Mouse (Mus musculus) lung, postnatal 10 days (tissue): ENCODE results near the gene Mlh3.

Experiments used
- DNase-seq: peaks from one replicate; pipeline ENCODE4 v3.0.0; 2021

The Mlh3 gene

DNA sequence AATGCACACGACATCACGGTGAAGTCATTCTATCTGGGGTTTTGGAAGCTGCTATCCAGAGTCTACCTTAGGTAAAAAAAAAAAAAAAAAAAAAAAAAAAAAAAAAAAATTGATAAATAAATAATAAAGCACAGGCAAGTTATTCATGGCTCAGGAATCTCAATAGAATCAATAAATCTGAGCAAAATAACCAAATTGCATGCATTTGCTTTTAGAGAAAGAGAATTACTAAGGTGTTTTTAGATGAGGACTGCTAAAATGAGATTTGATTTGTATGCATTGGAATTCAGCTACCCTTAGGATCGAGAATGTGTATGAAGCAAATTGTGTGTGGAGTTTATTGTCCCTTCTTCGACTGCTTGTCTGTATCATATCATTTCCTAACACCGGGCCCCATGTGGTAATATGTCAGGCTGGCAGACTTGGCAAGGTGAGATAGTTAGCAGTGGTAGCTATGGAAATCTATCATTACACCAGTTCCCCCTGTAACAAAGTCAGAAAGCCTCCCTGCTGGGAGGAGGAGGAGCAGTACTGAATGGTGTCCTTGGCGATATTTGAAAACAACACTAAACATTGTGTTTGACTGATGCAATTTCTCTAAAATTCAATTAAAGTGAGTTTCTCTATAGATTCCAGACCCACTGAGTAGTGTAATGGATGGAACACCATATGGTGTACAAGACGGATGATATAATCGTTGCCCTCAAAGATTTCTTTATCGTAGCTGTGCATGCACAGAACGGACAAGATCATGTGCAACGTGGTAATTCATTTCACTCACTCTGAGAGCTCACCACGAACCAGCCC, 10.6 kb upstream of the Mlh3 start:
- DNase-seq, result no peak

DNA sequence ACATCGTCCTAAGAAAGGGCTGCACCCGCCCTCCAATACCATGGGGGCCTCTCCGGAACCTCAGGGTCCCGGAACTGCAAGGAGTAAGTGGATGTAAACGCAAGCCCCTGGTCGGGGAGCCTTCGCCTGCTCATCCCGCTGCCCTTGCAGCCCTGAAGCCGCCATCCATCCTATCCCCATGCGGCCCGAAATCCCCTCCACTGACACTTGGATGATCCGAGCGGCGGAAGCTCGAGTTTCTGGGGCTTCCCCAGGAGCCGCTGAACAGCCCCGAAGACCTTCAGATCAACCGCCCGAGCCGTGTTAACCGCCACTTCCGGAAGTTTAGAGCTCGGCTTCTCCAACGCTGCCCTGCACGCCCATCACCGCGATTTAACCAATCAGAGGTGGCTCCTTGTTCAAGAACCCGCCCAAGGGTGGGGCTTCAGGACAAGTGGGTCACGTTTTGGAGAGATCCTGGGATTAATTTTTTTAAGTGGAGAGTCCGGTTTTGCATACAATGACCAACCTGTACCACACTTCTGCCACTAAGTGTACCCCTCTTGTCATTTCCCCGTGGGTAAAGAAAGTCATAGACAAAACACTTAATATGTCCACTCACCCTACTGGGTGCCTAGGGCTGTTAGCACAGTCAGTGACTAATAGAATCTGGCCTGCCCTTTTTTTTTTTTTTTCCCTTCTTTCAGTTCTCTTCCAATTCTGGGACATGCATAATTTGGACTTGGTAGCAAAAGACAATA, 9.9 kb upstream of the Mlh3 start:
- peak; percentile 99 for DNase-seq

DNA sequence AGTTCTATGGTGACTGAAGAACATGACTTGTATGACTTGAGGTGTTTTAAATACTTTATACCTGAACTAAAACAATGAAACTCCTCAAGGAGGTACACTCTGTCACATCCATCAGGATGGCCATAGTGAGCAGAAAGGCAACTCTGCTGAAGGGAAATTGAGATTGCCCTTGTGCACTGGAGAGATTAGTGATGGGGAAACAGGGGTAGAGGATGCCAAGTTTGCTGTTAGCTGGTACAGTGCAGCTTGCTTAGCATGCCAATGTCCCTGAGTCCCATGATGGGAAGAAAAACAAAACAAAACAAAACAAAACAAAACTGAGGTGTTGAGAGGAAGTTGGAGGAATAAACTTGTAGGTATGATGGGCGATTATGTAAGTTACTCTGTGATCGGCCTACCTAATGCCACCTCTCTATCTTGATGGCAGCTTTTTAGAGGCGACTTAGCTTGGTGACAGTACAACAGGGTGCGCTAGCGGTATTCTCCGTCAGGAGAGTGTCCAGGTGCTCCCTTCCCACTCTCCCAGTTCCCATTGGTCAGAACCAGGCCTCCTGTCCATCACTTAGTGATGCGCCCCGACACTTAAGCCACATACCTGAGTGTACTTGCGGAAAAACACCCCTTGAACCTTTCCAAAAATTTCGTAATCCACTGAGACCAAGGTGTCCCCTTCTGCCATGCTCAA, 9.1 kb upstream of the Mlh3 start:
- DNase-seq, result no peak

DNA sequence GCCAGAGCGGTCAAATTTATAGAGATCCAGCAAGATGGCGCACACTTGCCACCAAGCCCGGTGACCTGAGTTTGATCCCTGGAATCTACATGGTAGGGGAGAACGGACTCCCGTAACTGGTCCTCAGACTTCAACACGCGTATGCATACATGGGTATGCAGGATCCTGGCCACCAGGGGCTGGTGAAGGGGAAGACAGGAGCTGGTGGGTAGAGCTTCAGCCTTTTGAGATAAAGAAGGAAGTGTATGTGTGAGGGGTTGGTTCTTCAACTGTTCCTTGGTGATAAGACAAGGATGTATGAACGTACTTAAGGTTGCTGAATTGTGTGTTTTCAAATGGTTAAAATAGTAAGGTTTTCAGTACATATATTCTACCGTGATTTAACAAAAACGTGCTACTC, 8.5 kb upstream of the Mlh3 start:
- DNase-seq, result no peak

DNA sequence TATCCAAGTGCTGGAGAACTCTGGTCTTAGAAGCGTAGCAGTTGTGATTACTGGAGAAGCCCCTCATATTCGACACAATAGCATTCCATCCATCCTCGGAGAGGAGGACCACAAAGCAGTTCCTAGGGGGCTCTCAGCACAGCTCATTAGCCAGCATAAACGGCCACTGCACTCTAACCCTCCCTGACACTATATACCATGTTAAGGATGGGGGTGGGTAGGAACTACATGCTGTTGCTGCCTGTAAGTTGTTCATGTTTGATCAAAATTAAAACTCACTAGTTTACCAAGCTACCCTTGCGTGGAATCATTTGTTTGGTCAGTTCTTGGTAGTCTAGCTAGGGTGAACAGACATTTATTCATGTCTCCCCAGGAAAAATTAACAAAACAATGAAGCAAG, 5.9 kb upstream of the Mlh3 start:
- DNase-seq, result no peak

DNA sequence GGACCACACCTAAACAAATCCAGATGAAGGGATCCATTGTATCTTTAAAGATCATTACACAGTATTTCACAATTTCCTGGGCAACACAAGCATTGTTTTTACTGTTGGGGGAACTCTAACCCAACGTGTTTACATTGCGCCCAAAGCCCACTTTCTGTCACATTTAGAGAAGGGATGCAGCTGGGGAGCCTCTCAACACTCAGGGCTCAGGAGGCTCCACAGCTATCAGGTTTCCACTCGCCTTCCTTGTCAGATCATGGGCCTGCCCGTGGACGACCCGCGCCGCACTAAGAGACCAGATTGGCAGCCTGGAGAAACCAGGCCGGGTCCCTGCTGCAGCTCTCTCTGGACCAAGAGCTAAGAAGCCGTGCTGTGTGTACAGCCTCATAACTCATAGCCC, 3.1 kb upstream of the Mlh3 start:
- no peak for DNase-seq

DNA sequence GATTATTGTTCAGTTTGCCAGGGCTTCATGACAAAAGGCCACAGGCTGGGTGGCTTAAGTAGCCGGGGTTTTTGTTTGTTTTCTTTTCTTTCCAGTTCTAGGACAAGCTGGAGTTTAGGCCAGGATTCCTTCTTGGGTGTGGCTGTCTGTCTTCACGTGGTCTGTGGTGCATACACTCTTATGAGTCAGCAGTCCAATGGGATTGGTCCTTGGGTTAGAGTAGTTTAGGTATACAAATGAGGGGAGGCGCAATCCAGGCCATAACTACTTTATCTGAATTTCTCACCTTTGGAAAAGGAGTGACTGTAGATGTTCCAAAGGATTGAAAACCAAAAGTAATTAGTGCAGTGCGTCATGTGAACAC, 1.4 kb upstream of the Mlh3 start:
- DNase-seq, result no peak

DNA sequence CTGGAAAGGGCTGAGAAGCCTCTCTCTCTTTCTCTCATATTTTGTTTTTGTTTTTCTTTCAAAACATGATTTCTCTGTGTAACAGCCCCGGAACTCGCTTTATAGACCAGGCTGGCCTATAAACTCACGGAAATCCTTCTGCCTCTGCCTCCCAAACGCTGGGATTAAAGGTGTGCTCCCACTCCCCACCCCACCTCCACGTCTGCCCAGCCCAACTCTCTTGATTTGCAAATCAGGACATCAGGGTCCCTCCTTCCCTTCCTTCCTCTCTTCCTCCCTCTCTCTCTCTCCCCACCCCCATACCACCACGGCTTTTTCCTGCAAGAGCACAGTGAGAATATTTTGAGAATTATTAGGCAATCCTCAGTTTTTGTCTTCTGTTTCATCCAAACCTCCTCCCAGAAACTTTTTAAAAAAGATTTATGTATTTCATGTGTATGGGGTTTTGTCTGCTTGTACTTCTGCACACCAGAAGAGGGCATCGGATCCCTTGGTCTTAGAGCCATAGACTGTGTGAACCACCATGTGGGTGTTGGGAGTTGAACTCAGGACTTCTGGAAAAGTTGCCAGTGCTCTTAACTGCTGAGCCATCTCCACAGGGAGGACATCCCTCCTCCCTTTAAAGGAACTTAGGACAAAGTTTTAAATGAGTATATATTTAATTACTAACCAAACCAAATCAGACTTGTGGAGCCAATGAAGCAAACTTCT, 888 bp upstream of the Mlh3 start:
- no peak for DNase-seq

DNA sequence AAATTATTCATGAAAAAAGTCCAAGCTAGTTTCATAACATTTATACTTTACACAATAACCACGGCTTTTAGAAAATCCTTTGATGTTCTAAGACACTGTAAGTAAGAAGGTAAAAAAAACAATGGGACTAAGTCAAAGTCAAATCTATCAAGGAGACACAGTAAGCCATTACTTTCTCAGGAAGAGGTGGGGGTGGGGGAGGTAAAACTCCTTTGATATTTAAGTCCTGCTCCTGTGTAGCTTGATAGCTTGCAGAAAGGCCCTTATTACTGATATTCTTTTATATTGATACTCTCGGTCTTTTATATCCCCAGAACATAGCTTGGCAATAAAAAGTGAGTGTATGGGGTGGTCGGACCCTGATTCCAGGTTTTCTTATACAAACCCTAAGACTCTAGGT, 578 bp downstream of the Mlh3 start:
- DNase-seq, result no peak

DNA sequence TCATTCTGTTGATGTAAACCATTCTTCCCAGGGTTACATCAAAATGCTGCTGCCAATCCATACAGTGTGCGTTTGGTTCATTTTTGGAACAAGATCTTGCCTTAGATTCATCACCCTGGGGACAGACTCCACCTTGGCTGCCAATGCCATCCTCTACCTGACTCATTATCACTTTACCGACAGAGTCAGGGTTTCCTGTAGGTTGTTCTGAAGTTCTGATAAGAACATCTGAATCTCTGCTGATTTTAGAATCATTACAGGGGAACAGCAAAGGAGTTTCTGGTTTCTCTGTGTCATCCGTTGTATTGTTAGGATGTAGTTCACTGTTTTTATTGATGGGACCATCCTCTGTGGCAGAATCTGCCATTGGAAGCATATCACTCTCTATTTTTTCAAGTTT, 4.2 kb downstream of the Mlh3 start:
- DNase-seq, result no peak

DNA sequence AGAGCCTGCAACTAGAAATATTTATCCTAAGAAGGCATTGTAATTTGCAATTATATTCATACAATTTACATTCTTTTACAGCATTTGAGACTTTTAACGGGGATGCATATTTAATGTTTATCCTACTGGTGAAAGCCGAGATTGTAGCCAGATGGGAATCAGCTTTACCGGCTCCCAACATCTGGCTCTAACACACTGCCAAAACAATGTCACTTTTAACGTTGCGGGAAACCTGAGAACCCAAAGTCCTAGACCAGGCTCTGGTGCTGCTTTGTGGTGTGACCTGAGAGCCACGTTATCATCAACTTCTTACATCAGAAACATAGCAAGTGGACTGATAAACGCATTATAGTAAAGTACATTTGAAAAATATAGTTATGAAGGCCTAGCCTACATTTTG, 5.5 kb downstream of the Mlh3 start:
- DNase-seq, result no peak

DNA sequence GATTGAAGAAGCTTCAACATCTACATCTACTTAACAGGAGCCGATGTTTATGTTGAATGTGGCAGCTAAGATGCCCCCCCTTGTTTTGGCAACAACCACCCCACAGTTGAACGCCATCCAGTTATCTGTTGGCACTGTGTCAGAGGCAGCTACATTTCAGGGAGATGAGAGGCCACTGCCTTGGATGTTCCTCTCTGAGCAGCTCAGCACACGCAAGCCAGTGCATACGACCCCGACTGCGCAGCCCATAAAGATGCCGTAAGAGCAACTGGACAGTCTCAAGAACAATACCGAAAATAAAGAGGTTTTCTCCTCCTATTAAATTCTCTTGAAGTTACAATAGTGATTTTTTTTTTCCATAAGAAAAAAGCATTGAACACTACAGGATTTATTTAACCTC, 5.9 kb downstream of the Mlh3 start:
- peak; percentile 24 for DNase-seq

DNA sequence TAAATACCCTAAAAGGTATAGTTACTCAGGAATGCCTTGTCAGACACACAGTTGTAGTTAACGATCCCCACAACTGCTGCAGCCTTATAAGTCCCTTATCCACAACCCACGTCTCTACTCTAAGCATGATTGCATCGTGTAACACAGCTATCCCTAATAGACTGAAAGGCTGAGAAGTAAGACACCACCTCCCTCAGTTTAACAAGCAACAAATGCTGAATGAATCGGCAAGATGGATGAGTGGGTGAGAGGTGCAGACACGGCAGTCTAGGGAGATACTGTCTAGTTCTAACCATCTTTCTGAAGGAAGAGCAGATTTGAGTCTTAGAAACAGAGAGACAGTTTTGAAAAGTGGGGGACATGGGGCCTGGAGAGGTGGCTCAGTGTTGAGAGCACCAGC, 7.2 kb downstream of the Mlh3 start:
- no peak for DNase-seq

DNA sequence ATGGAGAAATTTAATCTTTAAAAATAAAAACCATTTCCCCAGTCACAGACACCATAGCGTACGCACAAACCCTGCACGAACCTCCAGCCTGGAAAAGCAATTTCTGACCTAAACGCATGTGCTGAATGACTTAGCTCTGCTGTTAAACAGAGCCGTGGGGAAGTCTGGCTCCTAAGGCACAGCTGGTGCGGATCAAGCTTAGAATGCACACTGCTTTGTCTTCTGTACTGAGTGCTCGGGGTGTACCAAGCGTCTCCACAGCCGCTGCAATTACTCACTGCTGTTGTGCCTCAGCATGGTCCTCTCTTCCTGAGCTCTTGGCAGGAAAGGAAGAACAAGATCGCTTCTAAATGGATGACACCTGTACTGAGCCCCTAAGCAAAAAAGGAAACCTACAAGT, 7.9 kb downstream of the Mlh3 start:
- DNase-seq, result peak; percentile 21

DNA sequence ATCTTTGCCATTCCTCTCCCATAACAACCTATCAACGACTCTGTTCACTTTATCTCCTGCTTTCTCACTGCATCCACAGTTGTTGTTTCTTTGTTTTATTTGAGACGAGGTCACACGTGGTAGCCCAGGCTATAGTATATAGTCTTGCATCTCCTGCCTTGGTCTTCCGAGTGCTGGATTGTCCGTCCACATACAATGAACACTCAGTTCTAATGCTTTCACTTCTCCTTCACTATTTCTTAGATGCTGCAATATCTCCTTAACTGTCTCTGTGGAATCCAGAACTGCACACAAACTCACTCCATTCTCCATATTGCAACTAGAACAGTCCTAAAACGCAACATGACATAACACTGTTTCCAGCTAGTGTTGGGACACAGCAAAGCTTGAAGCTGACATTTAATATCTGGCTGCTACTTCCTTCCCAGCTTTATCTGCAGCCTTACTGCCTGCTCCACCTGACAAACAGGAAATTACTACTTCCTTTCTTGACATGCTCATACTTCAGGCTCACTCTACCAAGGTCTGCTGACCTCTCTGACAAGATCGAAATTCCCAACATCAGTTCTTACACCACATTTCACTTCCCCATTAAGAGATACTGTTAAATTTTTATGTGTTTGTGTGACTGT, 13.3 kb downstream of the Mlh3 start:
- DNase-seq, result no peak

DNA sequence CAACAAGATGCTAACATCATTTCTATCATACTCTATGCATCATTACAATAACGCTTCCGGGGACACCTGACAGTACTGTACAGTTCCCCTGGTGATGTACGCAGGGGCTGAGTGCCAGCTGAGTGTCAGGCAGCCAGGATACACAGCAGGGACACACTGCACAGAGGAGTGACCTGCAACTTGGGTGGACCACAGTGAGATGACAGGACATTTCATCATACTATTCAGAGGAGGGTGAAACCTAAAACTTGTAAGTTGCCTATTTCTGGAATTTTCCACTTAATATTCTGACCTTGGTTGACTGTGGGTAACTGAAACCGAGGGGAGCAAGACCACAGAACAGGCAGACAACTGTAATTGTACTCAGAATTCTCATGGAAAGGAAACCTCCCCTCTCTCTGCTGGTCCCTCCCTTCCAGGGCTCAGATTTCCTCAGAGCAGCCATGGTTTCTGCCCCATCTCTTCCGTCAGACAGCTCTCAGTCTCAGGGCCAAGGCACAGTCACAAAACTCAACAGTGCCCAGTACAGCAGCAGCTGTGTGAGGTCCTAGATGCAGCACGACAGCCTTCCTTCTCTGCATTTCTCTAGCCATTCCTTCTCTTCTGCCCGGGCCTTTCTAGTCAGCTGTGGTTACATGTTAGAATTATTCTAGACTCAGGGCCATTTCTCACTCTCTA, 14.2 kb downstream of the Mlh3 start:
- DNase-seq, result no peak

DNA sequence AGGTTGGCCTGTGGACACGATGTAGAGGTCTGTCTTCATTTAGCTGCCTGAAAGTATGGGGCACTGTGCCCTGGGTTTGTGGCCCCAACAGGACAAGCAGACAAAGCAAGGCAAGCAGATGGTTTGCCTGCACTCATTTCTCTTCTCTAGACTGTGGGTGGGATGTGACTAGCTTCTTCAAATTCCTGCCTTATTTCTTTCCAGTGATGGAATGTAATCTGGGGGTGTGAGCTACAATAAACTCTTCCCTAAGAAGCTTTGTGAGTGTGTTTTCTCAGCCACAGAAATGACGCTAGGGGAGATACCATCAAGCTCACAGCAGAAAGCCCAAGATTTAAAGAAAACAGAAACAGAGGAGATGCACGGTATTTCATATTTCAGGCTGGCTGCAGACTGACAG, 18.3 kb downstream of the Mlh3 start:
- DNase-seq, result no peak

DNA sequence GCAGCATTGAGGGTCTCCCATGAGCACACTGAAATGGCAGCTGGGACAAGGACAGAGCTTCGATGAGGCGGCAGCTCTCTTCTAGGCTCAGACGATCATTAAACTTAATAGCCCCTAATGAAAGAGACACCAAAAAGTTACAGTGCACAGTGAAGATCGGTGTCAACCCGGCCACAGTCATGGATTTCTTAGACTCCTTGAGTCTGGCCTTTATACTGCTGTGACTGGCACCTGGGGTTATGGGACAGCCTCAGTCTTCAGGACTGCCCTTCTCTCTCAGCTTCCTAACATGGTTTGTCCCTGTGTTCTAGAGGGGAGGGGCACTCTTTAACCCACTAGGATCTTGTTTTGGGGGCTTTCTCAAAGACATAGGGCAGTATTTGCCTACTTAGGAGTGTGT, 32.8 kb downstream of the Mlh3 start:
- no peak for DNase-seq

DNA sequence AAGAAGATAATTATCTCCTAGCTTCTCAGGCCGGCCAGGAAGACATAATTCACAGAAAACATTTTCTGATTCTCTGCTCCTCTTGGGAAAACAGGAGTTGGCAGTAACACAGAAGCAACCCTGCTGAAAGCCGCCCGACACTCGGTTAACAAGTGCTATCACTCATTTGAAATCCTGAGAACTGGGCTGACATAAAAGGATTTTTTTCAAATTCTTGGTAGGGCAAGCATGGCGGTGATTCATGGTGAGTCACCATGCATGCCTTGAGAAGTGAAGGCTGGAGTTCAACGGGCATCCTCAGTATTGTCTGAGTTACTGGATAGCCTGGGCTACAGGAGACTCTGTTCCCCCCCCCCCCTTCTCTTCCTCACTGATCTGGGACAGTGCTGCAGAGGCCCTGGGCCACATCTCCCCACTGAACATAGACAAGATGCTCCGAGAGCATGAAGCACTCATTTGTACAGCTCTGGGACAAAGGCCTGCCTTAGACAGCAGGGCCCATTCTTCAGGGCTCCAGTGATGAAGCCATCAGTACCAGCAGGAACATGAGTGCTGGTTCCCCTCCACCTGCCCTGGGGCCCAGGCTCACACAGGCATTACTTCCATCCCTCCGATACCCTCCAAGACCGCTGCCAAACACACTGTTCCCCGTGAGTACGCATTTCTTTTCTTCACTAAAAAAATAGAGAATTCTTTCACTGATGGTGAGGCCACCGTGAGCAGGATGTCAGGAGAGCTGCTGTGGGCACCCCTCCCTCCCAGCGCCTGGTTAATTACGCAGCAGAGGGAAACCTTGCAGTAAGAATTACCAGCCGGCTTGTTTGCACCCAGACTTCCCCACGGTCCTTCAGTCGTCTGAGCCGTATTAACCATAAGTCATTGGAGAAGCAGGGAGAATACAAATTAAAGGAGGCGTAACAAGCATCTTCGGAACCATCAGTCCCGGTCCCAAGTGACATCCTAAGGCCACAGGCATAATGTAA, 36.7 kb downstream of the Mlh3 start:
- DNase-seq, result no peak

DNA sequence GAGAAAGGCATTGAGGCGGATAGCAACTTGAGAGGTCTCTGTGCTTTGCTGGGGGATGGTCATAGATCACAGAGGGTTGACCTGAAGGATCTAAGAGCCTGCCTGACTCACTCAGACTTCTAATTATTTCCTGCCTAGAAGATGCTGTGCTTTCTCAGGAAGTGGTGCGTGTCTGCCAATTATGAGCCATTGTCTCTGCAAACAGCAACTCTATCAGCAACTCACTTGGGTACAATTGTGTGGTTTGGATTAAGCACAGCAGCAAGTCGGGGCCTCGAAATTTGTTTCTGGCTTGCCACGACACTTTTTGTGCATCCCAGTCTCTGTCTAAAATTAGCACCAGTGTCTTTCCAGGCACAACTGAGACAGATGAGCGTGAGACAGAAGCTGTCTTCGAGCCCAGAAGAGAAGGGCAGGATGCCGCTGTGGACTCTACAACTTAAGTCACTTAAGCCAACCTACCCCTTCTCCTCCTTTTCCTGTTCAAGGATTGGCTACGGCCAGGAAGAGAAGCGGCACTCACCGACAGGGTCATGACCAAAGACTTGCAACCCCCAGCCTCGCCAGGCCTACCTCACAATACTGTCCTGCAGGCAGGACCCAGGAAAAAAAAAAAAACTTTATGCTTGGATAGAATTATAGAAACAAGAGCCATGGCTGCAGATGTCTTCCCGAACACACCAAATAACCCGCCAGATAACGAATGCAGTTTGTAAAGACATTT, 42.4 kb downstream of the Mlh3 start:
- DNase-seq, result peak; percentile 53
